Mouse (Mus musculus) heart, embryonic 11.5 days (tissue): Measurements from ENCODE around the gene Hoxa11. TPM values are rescaled to one million over a fixed set of nuclear protein-coding genes. Genes with fewer than 3 reads are reported as not detected.

Experiments
- ATAC-seq: fragments of 200-750 bp; cut with Nextera tagmentation; replicated peaks from 2 replicates; pipeline ENCODE4 v1.8.0; 2017; ENCODE audit warnings: moderate library complexity; ENCODE audit not compliant: insufficient number of reproducible peaks, low FRiP score, low TSS enrichment
- H3K27ac ChIP-seq: fragments of 300-500 bp; sonication (generic); 2 replicates; pipeline ENCODE4 v1.5.1; 2014; ENCODE audit warnings: mild to moderate bottlenecking, low read depth, low read length
- H3K27me3 ChIP-seq: fragments of 300-500 bp; sonication (generic); 2 replicates; pipeline ENCODE4 v1.6.1; 2014; ENCODE audit warnings: mild to moderate bottlenecking, low read length, mixed read lengths; ENCODE audit not compliant: control insufficient read depth, insufficient read depth
- H3K36me3 ChIP-seq: fragments of 300-500 bp; sonication (generic); 2 replicates; pipeline ENCODE4 v1.6.1; 2014; ENCODE audit warnings: mild to moderate bottlenecking, low read length, moderate library complexity, mixed read lengths; ENCODE audit not compliant: control insufficient read depth, insufficient read depth
- H3K4me1 ChIP-seq: fragments of 300-500 bp; sonication (generic); 2 replicates; pipeline ENCODE4 v1.6.1; 2014; ENCODE audit warnings: low read length; ENCODE audit not compliant: control insufficient read depth, insufficient read depth
- H3K4me2 ChIP-seq: fragments of 300-500 bp; sonication (generic); 2 replicates; pipeline ENCODE4 v1.6.1; 2014; ENCODE audit warnings: mild to moderate bottlenecking, moderate library complexity
- H3K4me3 ChIP-seq: fragments of 300-500 bp; sonication (generic); 2 replicates; pipeline ENCODE4 v1.5.1; 2014; ENCODE audit warnings: low read depth, low read length
- H3K9ac ChIP-seq: fragments of 300-500 bp; sonication (generic); 2 replicates; pipeline ENCODE4 v1.6.1; 2014; ENCODE audit warnings: mild to moderate bottlenecking, low read depth, low read length, moderate library complexity
- H3K9me3 ChIP-seq: fragments of 300-500 bp; sonication (generic); replicated peaks from 2 replicates; pipeline ENCODE4 v1.6.1; 2016; ENCODE audit warnings: low read length; ENCODE audit not compliant: control insufficient read depth
- WGBS: fragments of 180-500 bp; shearing (Covaris S2); extraction: QIAGEN DNeasy Blood & Tissue Kit; methylation state at CpG from one replicate; pipeline ENCODE4 v1.1.7; 2014; ENCODE audit not compliant: insufficient replicate concordance; 5-methylcytosine and 5-hydroxymethylcytosine counted together
- polyA plus RNA-seq: library from polyadenylated mRNA; unstranded; fragments of >200 nt; fragmentation: Nextera tagmentation; extraction: Ambion mirVana; gene quantifications from 2 replicates; pipeline ENCODE4 v1.2.1, GENCODE M21; 2014

The Hoxa11 gene
- polyA plus RNA-seq, 1 experiment from 2014 or later = not detected

- Histone ChIP-seq H3K27me3 (peaks cover 93% of the 10 kb centered on the region), H3K9me3 (no peaks in the 10 kb centered on the region), H3K4me1 (no peaks in the 10 kb centered on the region; the same call in 1 of the 2 replicates), H3K9ac (no peak within 1 kb of the TSS), H3K36me3 (no peaks in the 10 kb centered on the region), H3K4me3 (peak within 1 kb of the TSS; percentile 52), H3K4me2 (peak within 1 kb of the TSS; percentile 81), H3K27ac (no peak within 1 kb of the TSS)
- ATAC-seq = peak; percentile 67
- 1% methylated on average over 31 of the region's 72 CpGs for WGBS
Observed at GRCm38 (mm10) chr6:52260654-52261575, 15.3 kb upstream of the Hoxa11 start, which contains the start of gene Hoxa13. TSS of gene Hoxa13 (minus strand) at chr6:52260880.

GRCm38 (mm10) chr6:52259811-52260261 is 14.2 kb upstream of the Hoxa11 start:
- under 1% methylated on average over 38 of the region's 39 CpGs for WGBS

GRCm38 (mm10) chr6:52259081-52259790 is 13.6 kb upstream of the Hoxa11 start:
- 3% methylated on average over 24 of the region's 25 CpGs for WGBS
- H3K36me3 ChIP-seq = no peaks in the 10 kb centered on the region
- no peak overlapping the region for H3K9ac ChIP-seq

More at GRCm38 (mm10) chr6:52259811-52260261, 14.2 kb upstream of the Hoxa11 start:
- Histone ChIP-seq H3K9ac (no peak overlapping the region), H3K36me3 (no peaks in the 10 kb centered on the region), H3K9me3 (no peaks in the 10 kb centered on the region), H3K27me3 (peaks cover 93% of the 10 kb centered on the region), H3K4me3 (peak overlapping the region; percentile 52), H3K4me1 (no peaks in the 10 kb centered on the region; the same call in 1 of the 2 replicates), H3K4me2 (peak overlapping the region; percentile 81), H3K27ac (no peak overlapping the region)
- ATAC-seq = no peak

GRCm38 (mm10) chr6:52256956-52257355 is 11.3 kb upstream of the Hoxa11 start:
- Histone ChIP-seq H3K27me3 (peaks cover 88% of the 10 kb centered on the region), H3K9ac (no peak overlapping the region), H3K4me2 (no peak overlapping the region), H3K4me3 (no peak overlapping the region), H3K4me1 (no peaks in the 10 kb centered on the region; the same call in 1 of the 2 replicates), H3K36me3 (no peaks in the 10 kb centered on the region), H3K27ac (no peak overlapping the region), H3K9me3 (no peaks in the 10 kb centered on the region)
- ATAC-seq = no peak
- 0% methylated on average over 6 of the region's 6 CpGs for WGBS

More at GRCm38 (mm10) chr6:52259081-52259790, 13.6 kb upstream of the Hoxa11 start:
- ATAC-seq = no peak
- H3K27me3 ChIP-seq = peaks cover 88% of the 10 kb centered on the region
- peak overlapping the region; percentile 52; the same call in 1 of the 2 replicates for H3K4me3 ChIP-seq
- no peak overlapping the region for H3K27ac ChIP-seq
- no peaks in the 10 kb centered on the region; the same call in 1 of the 2 replicates for H3K4me1 ChIP-seq
- no peak overlapping the region; the same call in 1 of the 2 replicates for H3K4me2 ChIP-seq
- H3K9me3 ChIP-seq = no peaks in the 10 kb centered on the region

GRCm38 (mm10) chr6:52253511-52254500 is 8.2 kb upstream of the Hoxa11 start:
- H3K9me3 ChIP-seq = no peaks in the 10 kb centered on the region
- no peaks in the 10 kb centered on the region for H3K4me1 ChIP-seq
- H3K27ac ChIP-seq = no peak overlapping the region
- H3K9ac ChIP-seq = no peak overlapping the region
- peaks cover 87% of the 10 kb centered on the region for H3K27me3 ChIP-seq
- H3K4me3 ChIP-seq = 0 out of 2 replicates have a peak overlapping the region, but pooled peaks have one; percentile 2
- ATAC-seq = no peak
- WGBS = 1% methylated on average over 59 of the region's 59 CpGs
- H3K4me2 ChIP-seq = peak overlapping the region; percentile 24
- no peaks in the 10 kb centered on the region for H3K36me3 ChIP-seq

GRCm38 (mm10) chr6:52252775-52253376 is 7.3 kb upstream of the Hoxa11 start:
- under 1% methylated on average over 34 of the region's 35 CpGs for WGBS
- no peaks in the 10 kb centered on the region for H3K36me3 ChIP-seq
- peak overlapping the region; percentile 24; the same call in 1 of the 2 replicates for H3K4me2 ChIP-seq
- H3K4me1 ChIP-seq = no peaks in the 10 kb centered on the region
- H3K9me3 ChIP-seq = no peaks in the 10 kb centered on the region
- no peak overlapping the region for H3K4me3 ChIP-seq
- ATAC-seq = no peak
- no peak overlapping the region for H3K27ac ChIP-seq
- no peak overlapping the region for H3K9ac ChIP-seq
- H3K27me3 ChIP-seq = peaks cover 87% of the 10 kb centered on the region

GRCm38 (mm10) chr6:52252016-52252774 is 6.6 kb upstream of the Hoxa11 start:
- Histone ChIP-seq H3K9me3 (no peaks in the 10 kb centered on the region), H3K36me3 (no peaks in the 10 kb centered on the region), H3K27ac (no peak overlapping the region), H3K9ac (no peak overlapping the region), H3K4me3 (no peak overlapping the region), H3K4me1 (no peaks in the 10 kb centered on the region), H3K27me3 (peaks cover 87% of the 10 kb centered on the region), H3K4me2 (no peak overlapping the region)
- ATAC-seq = no peak
- WGBS = 1% methylated on average over 24 of the region's 24 CpGs
